Mouse (Mus musculus): ENCODE measurements at regions not wholly inside any gene's neighbourhood (a gene's known extent, or its start where the extent isn't known, plus 50 kb on each side); places are given as distances from the start of the nearest gene placed in this dataset.

DNA sequence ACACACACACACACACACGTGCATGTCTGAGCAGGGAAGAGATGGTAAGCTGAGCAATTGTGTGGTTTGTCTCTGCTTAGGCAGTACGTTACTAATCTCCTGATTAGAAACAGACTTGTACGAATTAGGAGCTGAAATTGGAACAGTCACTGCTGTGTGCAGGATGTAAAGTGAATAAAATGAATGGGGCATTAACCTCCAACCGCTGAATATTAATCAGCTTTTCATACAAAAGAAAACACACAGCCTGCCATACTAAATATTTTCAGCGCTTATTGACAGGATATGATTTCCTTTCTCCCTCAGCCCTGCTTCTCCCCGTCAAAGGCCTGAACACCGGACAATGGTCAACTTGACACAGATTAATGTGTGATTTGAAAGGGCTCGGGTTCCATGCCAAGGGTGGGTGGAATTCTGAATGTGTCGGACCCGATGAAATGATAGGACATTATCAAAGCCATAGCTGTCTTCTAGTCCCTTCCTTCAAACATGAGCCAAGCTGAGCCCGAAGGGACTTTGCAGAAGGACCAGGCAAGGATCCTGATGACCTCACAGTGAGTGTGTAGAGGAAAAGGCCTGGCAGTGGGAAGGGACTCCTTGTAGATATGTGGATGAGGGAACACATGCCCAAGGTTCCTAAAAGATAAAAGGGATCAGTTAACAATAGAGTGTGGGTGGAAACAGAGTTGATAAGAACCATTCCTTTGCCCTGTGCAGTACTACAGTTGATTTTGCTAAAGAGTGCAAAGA, 124.4 kb upstream of the Sox9 start:
- Histone ChIP-seq H3K9me3 (ENCODE audit: low read length) (no peaks in the 10 kb centered on the region), H3K4me2 (replicated peaks; ENCODE audit: low read depth, low read length) (no peak overlapping the region), H3K9ac (replicated peaks; ENCODE audit: low read length) (no peak overlapping the region), H3K27me3 (ENCODE audit: insufficient read depth, low read length) (no peaks in the 10 kb centered on the region), H3K4me1 (ENCODE audit: insufficient read depth, low read length) (no peaks in the 10 kb centered on the region), H3K27ac (ENCODE audit: low read length) (no peak overlapping the region), H3K36me3 (ENCODE audit: insufficient read depth, low read length) (no peaks in the 10 kb centered on the region), H3K4me3 (ENCODE audit: low read length) (no peak overlapping the region)
- WGBS, result 63% methylated on average over 11 of the region's 11 CpGs
- ATAC-seq (ENCODE audit: low FRiP score, low TSS enrichment), result no peak

- Histone ChIP-seq H3K27ac (ENCODE audit: low read length) (no peak overlapping the region), H3K4me2 (replicated peaks; ENCODE audit: low read depth, low read length) (no peak overlapping the region), H3K9ac (replicated peaks; ENCODE audit: low read length) (no peak overlapping the region), H3K36me3 (ENCODE audit: insufficient read depth, low read length) (no peaks in the 10 kb centered on the region), H3K27me3 (ENCODE audit: insufficient read depth, low read length) (no peaks in the 10 kb centered on the region), H3K4me3 (ENCODE audit: low read length) (no peak overlapping the region), H3K4me1 (ENCODE audit: insufficient read depth, low read length) (no peaks in the 10 kb centered on the region), H3K9me3 (ENCODE audit: low read length) (no peaks in the 10 kb centered on the region)
- no peak for ATAC-seq (ENCODE audit: low FRiP score, low TSS enrichment)
- 84% methylated on average over 3 of the region's 3 CpGs for WGBS
These were observed 122.1 kb upstream of the Sox9 start for GRCm38 (mm10) chr11:112659911-112660310.

- ATAC-seq (ENCODE audit: low FRiP score, low TSS enrichment), result no peak
- Histone ChIP-seq H3K4me1 (ENCODE audit: insufficient read depth, low read length) (no peaks in the 10 kb centered on the region), H3K4me2 (replicated peaks; ENCODE audit: low read depth, low read length) (no peak overlapping the region), H3K9ac (replicated peaks; ENCODE audit: low read length) (no peak overlapping the region), H3K27ac (ENCODE audit: low read length) (no peak overlapping the region), H3K36me3 (ENCODE audit: insufficient read depth, low read length) (no peaks in the 10 kb centered on the region), H3K9me3 (ENCODE audit: low read length) (no peaks in the 10 kb centered on the region), H3K4me3 (ENCODE audit: low read length) (no peak overlapping the region), H3K27me3 (ENCODE audit: insufficient read depth, low read length) (no peaks in the 10 kb centered on the region)
- 87% methylated on average over 7 of the region's 7 CpGs for WGBS
These were observed 120.6 kb upstream of the Sox9 start for GRCm38 (mm10) chr11:112661426-112661825.

- Histone ChIP-seq H3K4me1 (ENCODE audit: insufficient read depth, low read length) (no peaks in the 10 kb centered on the region), H3K9ac (replicated peaks; ENCODE audit: low read length) (no peak overlapping the region), H3K27me3 (ENCODE audit: insufficient read depth, low read length) (no peaks in the 10 kb centered on the region), H3K27ac (ENCODE audit: low read length) (no peak overlapping the region), H3K4me2 (replicated peaks; ENCODE audit: low read depth, low read length) (no peak overlapping the region), H3K4me3 (ENCODE audit: low read length) (no peak overlapping the region), H3K36me3 (ENCODE audit: insufficient read depth, low read length) (no peaks in the 10 kb centered on the region), H3K9me3 (ENCODE audit: low read length) (no peaks in the 10 kb centered on the region)
- ATAC-seq (ENCODE audit: low FRiP score, low TSS enrichment), result no peak
- 90% methylated on average over 7 of the region's 7 CpGs for WGBS
These were observed 114.7 kb upstream of the Sox9 start for GRCm38 (mm10) chr11:112667311-112667710.

- Histone ChIP-seq H3K9ac (replicated peaks; ENCODE audit: low read length) (no peak overlapping the region), H3K9me3 (ENCODE audit: low read length) (no peaks in the 10 kb centered on the region), H3K4me3 (ENCODE audit: low read length) (no peak overlapping the region), H3K27ac (ENCODE audit: low read length) (no peak overlapping the region), H3K36me3 (ENCODE audit: insufficient read depth, low read length) (no peaks in the 10 kb centered on the region), H3K4me1 (ENCODE audit: insufficient read depth, low read length) (no peaks in the 10 kb centered on the region), H3K27me3 (ENCODE audit: insufficient read depth, low read length) (no peaks in the 10 kb centered on the region), H3K4me2 (replicated peaks; ENCODE audit: low read depth, low read length) (no peak overlapping the region)
- 76% methylated on average over 4 of the region's 4 CpGs for WGBS
- ATAC-seq (ENCODE audit: low FRiP score, low TSS enrichment), result no peak
These were observed 109.9 kb upstream of the Sox9 start for GRCm38 (mm10) chr11:112672086-112672485.

DNA sequence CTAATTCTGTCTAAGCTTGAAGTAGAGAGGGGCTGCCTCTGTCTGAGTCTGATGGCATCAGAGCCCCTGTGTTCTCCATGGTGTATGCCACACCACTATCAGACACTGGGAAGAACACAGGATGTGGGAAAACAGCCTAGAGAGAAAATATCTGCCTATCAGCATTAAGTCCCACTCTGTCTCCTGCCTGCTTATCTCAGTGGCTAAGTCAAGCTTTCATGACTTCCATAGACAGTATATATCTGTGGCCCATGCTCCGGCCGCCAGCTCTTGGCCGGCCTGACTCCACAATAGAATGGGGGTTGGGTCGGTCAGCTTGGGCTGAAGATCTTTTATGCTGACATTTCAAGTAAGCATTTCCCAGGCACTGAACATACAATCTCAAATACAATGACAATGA, 92.0 kb upstream of the Sox9 start:
- no peak overlapping the region for H3K4me2 ChIP-seq (replicated peaks; ENCODE audit: low read depth, low read length)
- no peaks in the 10 kb centered on the region for H3K4me1 ChIP-seq (ENCODE audit: insufficient read depth, low read length)
- H3K9ac ChIP-seq (replicated peaks; ENCODE audit: low read length), result no peak overlapping the region
- H3K9me3 ChIP-seq (ENCODE audit: low read length), result no peaks in the 10 kb centered on the region
- no peak for ATAC-seq (ENCODE audit: low FRiP score, low TSS enrichment)
- no peak overlapping the region for H3K4me3 ChIP-seq (ENCODE audit: low read length)
- H3K36me3 ChIP-seq (ENCODE audit: insufficient read depth, low read length), result no peaks in the 10 kb centered on the region
- WGBS, result 75% methylated on average over 4 of the region's 4 CpGs
- H3K27ac ChIP-seq (ENCODE audit: low read length), result no peak overlapping the region
- H3K27me3 ChIP-seq (ENCODE audit: insufficient read depth, low read length), result no peaks in the 10 kb centered on the region

- ATAC-seq (ENCODE audit: low FRiP score, low TSS enrichment), result no peak
- H3K36me3 ChIP-seq (ENCODE audit: insufficient read depth, low read length), result no peaks in the 10 kb centered on the region
- no peak overlapping the region for H3K27ac ChIP-seq (ENCODE audit: low read length)
- H3K9me3 ChIP-seq (ENCODE audit: low read length), result no peaks in the 10 kb centered on the region
- 66% methylated on average over 10 of the region's 10 CpGs for WGBS
- no peak overlapping the region for H3K4me2 ChIP-seq (replicated peaks; ENCODE audit: low read depth, low read length)
- no peaks in the 10 kb centered on the region for H3K27me3 ChIP-seq (ENCODE audit: insufficient read depth, low read length)
- no peak overlapping the region for H3K4me3 ChIP-seq (ENCODE audit: low read length)
- no peak overlapping the region for H3K9ac ChIP-seq (replicated peaks; ENCODE audit: low read length)
- H3K4me1 ChIP-seq (ENCODE audit: insufficient read depth, low read length), result no peaks in the 10 kb centered on the region
These were observed 75.9 kb upstream of the Sox9 start for GRCm38 (mm10) chr11:112706091-112706490.

DNA sequence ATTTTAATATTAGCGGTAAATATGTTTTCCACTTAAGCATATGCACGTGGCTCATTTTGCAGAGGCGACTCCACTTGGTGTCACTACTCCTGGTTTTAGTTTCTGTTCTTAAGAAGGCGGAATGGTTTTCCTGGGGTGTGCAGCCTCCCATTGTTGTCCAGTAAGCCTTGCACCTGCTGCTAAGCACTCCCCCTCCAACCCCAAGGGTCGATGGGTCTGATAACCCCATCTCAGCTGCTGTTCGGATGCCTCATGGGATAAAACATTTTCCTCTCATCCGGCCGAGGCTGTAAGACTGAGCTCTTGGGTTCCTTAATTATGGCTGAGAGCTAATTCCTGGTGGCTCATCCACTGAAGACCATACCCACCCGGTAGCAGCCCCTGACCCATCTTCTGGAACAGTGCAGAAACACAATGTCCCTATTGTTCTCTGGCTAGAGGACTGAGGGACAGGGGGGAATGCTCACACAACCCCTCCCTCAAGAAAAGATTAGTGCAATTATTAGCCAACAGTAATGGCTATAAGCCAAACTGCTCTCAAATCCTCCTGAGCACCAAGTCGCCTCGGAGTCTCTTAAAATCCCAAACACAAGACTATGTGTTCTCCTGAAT, 73.8 kb upstream of the Sox9 start:
- H3K36me3 ChIP-seq (ENCODE audit: insufficient read depth, low read length), result no peaks in the 10 kb centered on the region
- H3K4me2 ChIP-seq (replicated peaks; ENCODE audit: low read depth, low read length), result no peak overlapping the region
- no peaks in the 10 kb centered on the region for H3K27me3 ChIP-seq (ENCODE audit: insufficient read depth, low read length)
- no peak overlapping the region for H3K4me3 ChIP-seq (ENCODE audit: low read length)
- H3K27ac ChIP-seq (ENCODE audit: low read length), result no peak overlapping the region
- ATAC-seq (ENCODE audit: low FRiP score, low TSS enrichment), result no peak
- H3K9ac ChIP-seq (replicated peaks; ENCODE audit: low read length), result no peak overlapping the region
- WGBS, result 61% methylated on average over 11 of the region's 11 CpGs
- no peaks in the 10 kb centered on the region for H3K4me1 ChIP-seq (ENCODE audit: insufficient read depth, low read length)
- no peaks in the 10 kb centered on the region for H3K9me3 ChIP-seq (ENCODE audit: low read length)

GRCm38 (mm10) chr11:112711656-112712055, 70.4 kb upstream of the Sox9 start:
- Histone ChIP-seq H3K9ac (replicated peaks; ENCODE audit: low read length) (no peak overlapping the region), H3K27me3 (ENCODE audit: insufficient read depth, low read length) (no peaks in the 10 kb centered on the region), H3K4me2 (replicated peaks; ENCODE audit: low read depth, low read length) (no peak overlapping the region), H3K4me1 (ENCODE audit: insufficient read depth, low read length) (no peaks in the 10 kb centered on the region), H3K9me3 (ENCODE audit: low read length) (no peaks in the 10 kb centered on the region), H3K36me3 (ENCODE audit: insufficient read depth, low read length) (no peaks in the 10 kb centered on the region), H3K4me3 (ENCODE audit: low read length) (no peak overlapping the region), H3K27ac (ENCODE audit: low read length) (no peak overlapping the region)
- ATAC-seq (ENCODE audit: low FRiP score, low TSS enrichment), result no peak
- 75% methylated on average over 5 of the region's 5 CpGs for WGBS

DNA sequence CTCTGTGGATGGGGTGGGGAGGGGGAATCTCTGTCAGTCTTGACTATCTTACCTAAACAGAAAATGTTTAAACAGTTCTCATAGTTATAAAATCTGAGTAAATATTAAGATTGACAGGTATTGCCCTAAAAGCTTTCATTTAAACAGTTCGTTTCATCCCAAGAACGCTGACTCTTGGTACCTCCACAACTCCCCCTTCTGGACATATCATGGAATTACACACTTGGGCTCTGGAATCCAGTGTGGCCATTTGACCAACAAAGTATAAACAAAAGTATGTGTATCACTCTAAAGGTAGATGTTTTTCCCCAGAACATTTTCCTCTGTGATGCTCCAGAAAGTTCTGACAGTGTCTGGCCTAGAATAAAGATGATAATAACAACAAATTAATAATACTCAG, 63.5 kb upstream of the Sox9 start:
- Histone ChIP-seq H3K27me3 (ENCODE audit: insufficient read depth, low read length) (no peaks in the 10 kb centered on the region), H3K9me3 (ENCODE audit: low read length) (peaks cover 5% of the 10 kb centered on the region; the same call in 1 of the 2 replicates), H3K4me1 (ENCODE audit: insufficient read depth, low read length) (no peaks in the 10 kb centered on the region), H3K36me3 (ENCODE audit: insufficient read depth, low read length) (no peaks in the 10 kb centered on the region), H3K27ac (ENCODE audit: low read length) (no peak overlapping the region), H3K4me2 (replicated peaks; ENCODE audit: low read depth, low read length) (no peak overlapping the region), H3K4me3 (ENCODE audit: low read length) (no peak overlapping the region), H3K9ac (replicated peaks; ENCODE audit: low read length) (no peak overlapping the region)
- WGBS, result 86% methylated on average over 2 of the region's 2 CpGs
- ATAC-seq (ENCODE audit: low FRiP score, low TSS enrichment), result no peak
